8 mouse cellular contexts compared by ENCODE assay signal in genomic region chr8:94871108-94871894, GRCm38 (mm10). TPM values are rescaled to one million over a fixed set of nuclear protein-coding genes. Genes with fewer than 3 reads are reported as not detected.
DNase-seq lines count a peak whose midpoint lies in the region; ATAC-seq and TF ChIP-seq lines count a peak whose summit lies in the region.

No protein-coding gene starts in this region.

- H3K9me3 ChIP-seq in hindbrain, postnatal 0 days (ENCODE audit: low read length) = no peaks in the 10 kb centered on the region

- no peaks in the 10 kb centered on the region for H3K27me3 ChIP-seq in hindbrain, postnatal 0 days (ENCODE audit: insufficient read depth, low read length)

- peak; percentile 58 to 76 for DNase-seq in adrenal gland, adult (ENCODE audit: inconsistent age in 2 of 2, low spot score in 1 of 2)
- no peak for DNase-seq in adrenal gland, adult 8-10 months
- DNase-seq in cerebellum, postnatal 14 days = peak; percentile 77 to 80
- peak; percentile 72 for DNase-seq in gastrocnemius, adult 2 months
- DNase-seq in hindbrain, postnatal 0 days (ENCODE audit: low spot score) = peak; percentile 91
- DNase-seq in left cerebral cortex, adult 2 months (ENCODE audit: extremely low spot score in 1 of 2, low spot score in 2 of 2) = peak; percentile 57 to 77
- peak; percentile 79 to 87 for DNase-seq in lung, postnatal 4 days
- DNase-seq in right cerebral cortex, postnatal 36 days (ENCODE audit: low spot score in 2 of 2) = peak; percentile 62 to 63

- H3K4me3 ChIP-seq in gastrocnemius, adult 2 months = peak overlapping the region; percentile 70
- H3K4me3 ChIP-seq in hindbrain, postnatal 0 days (ENCODE audit: low read length) = peak overlapping the region; percentile 60
- H3K4me3 ChIP-seq in left cerebral cortex, adult 2 months = peak overlapping the region; percentile 53

- H3K4me1 ChIP-seq in hindbrain, postnatal 0 days (ENCODE audit: insufficient read depth, low read length) = peaks cover 31% of the 10 kb centered on the region

- H3K4me2 ChIP-seq in hindbrain, postnatal 0 days (ENCODE audit: low read depth, low read length) = peak overlapping the region; percentile 75

- H3K36me3 ChIP-seq in hindbrain, postnatal 0 days (ENCODE audit: insufficient read depth, low read length) = peaks cover 5% of the 10 kb centered on the region

- peak overlapping the region; percentile 73 for H3K27ac ChIP-seq in gastrocnemius, adult 2 months
- peak overlapping the region; percentile 80 for H3K27ac ChIP-seq in hindbrain, postnatal 0 days
- peak overlapping the region; percentile 79 for H3K27ac ChIP-seq in left cerebral cortex, adult 2 months

- intact Hi-C loops in gastrocnemius, adult 2 months (cut with DNase I) = no loop called here
- intact Hi-C loops in left cerebral cortex, adult 2 months (cut with DNase I) = loop anchor here (5.0 kb wide), 1 partner anchor 211 kb away; the partner anchor contains the start of gene Katnb1

- TF ChIP-seq CTCF in gastrocnemius, adult 2 months (IDR thresholded peaks at IDR 0.05) = no peak
- TF ChIP-seq CTCF in hindbrain, postnatal 0 days (IDR thresholded peaks at IDR 0.05; ENCODE audit: low read depth) = peak; percentile 11; the same call in 1 of the 2 replicates
- TF ChIP-seq CTCF in left cerebral cortex, adult 2 months (IDR thresholded peaks at IDR 0.05) = no peak

- 5% methylated on average over 7 of the region's 7 CpGs for WGBS in hindbrain, postnatal 0 days

- ATAC-seq in hindbrain, postnatal 0 days = peak; percentile 76

- peak overlapping the region; percentile 76 for H3K9ac ChIP-seq in hindbrain, postnatal 0 days (replicated peaks; ENCODE audit: low read length)

RNA-seq across cellular contexts. Expression of gene Dok4, which starts 4.8 kb away (rescaled TPM):
- total RNA-seq in adrenal gland, adult 8-10 months (2022) = 10 to 100 TPM in 2 of 4 experiments, 1 to 10 TPM in 2; 6.5 to 13.8 (median 9.8) TPM
- total RNA-seq in gastrocnemius, adult 2 months (2021) = 1 to 10 TPM; 2.7 to 6.1 TPM
- 121 and 127 TPM in 2 replicates for total RNA-seq in hindbrain, postnatal 0 days (2014; rRNA removed)
- 60.8 and 66.9 TPM in 2 replicates for polyA plus RNA-seq in hindbrain, postnatal 0 days (2015; fragmentation: Nextera tagmentation; extraction: Ambion mirVana)
- 10 to 100 TPM; 17.6 to 19.2 TPM for total RNA-seq in left cerebral cortex, adult 2 months (2021)

RNA-seq across cellular contexts. Expression of gene Polr2c, which starts 14.1 kb away (rescaled TPM):
- 10 to 100 TPM; 55.9 to 91.6 (median 71.1) TPM for total RNA-seq in adrenal gland, adult 8-10 months (2022)
- total RNA-seq in gastrocnemius, adult 2 months (2021) = 10 to 100 TPM; 47.3 to 49.8 TPM
- total RNA-seq in hindbrain, postnatal 0 days (2014; rRNA removed) = 65.3 and 81.6 TPM in 2 replicates
- 102 TPM in 2 replicates for polyA plus RNA-seq in hindbrain, postnatal 0 days (2015; fragmentation: Nextera tagmentation; extraction: Ambion mirVana)
- total RNA-seq in left cerebral cortex, adult 2 months (2021) = 10 to 100 TPM; 72.1 to 79.8 TPM

RNA-seq across cellular contexts. Expression of gene Ciapin1, which starts 33.1 kb away (rescaled TPM):
- 10 to 100 TPM; 67.0 to 99.3 (median 78.5) TPM for total RNA-seq in adrenal gland, adult 8-10 months (2022)
- 10 to 100 TPM; 29.7 to 44.5 TPM for total RNA-seq in gastrocnemius, adult 2 months (2021)
- total RNA-seq in hindbrain, postnatal 0 days (2014; rRNA removed) = 62.5 and 72.6 TPM in 2 replicates
- polyA plus RNA-seq in hindbrain, postnatal 0 days (2015; fragmentation: Nextera tagmentation; extraction: Ambion mirVana) = 139 and 144 TPM in 2 replicates
- 10 to 100 TPM; 71.4 to 76.8 TPM for total RNA-seq in left cerebral cortex, adult 2 months (2021)

RNA-seq across cellular contexts. Expression of gene Coq9, which starts 33.2 kb away (rescaled TPM):
- 100 to 1,000 TPM; 145 to 165 (median 158) TPM for total RNA-seq in adrenal gland, adult 8-10 months (2022)
- 100 to 1,000 TPM; 359 to 480 TPM for total RNA-seq in gastrocnemius, adult 2 months (2021)
- total RNA-seq in hindbrain, postnatal 0 days (2014; rRNA removed) = 109 and 133 TPM in 2 replicates
- polyA plus RNA-seq in hindbrain, postnatal 0 days (2015; fragmentation: Nextera tagmentation; extraction: Ambion mirVana) = 54.7 and 59.2 TPM in 2 replicates
- 10 to 100 TPM; 84.5 to 89.1 TPM for total RNA-seq in left cerebral cortex, adult 2 months (2021)

RNA-seq across cellular contexts. Expression of gene Ccdc102a, which starts 46.6 kb away (rescaled TPM):
- total RNA-seq in adrenal gland, adult 8-10 months (2022) = 10 to 100 TPM in 2 of 4 experiments, 1 to 10 TPM in 2; 6.9 to 11.1 (median 8.6) TPM
- total RNA-seq in gastrocnemius, adult 2 months (2021) = 1 to 10 TPM; 3.0 to 3.8 TPM
- 7.8 and 12.8 TPM in 2 replicates for total RNA-seq in hindbrain, postnatal 0 days (2014; rRNA removed)
- polyA plus RNA-seq in hindbrain, postnatal 0 days (2015; fragmentation: Nextera tagmentation; extraction: Ambion mirVana) = 5.5 and 6.1 TPM in 2 replicates
- 1 to 10 TPM; 1.6 to 2.0 TPM for total RNA-seq in left cerebral cortex, adult 2 months (2021)
